Mouse (Mus musculus) thymus, postnatal 14 days (tissue): ENCODE measurements around the gene Mark3.

Experiments
- DNase-seq: peaks from one replicate; pipeline ENCODE4 v3.0.0; 2021

Gene Mark3

GRCm38 (mm10) chr12:111703301-111703700 lies 129.0 kb downstream of the Mark3 start:
- no peak for DNase-seq

DNA sequence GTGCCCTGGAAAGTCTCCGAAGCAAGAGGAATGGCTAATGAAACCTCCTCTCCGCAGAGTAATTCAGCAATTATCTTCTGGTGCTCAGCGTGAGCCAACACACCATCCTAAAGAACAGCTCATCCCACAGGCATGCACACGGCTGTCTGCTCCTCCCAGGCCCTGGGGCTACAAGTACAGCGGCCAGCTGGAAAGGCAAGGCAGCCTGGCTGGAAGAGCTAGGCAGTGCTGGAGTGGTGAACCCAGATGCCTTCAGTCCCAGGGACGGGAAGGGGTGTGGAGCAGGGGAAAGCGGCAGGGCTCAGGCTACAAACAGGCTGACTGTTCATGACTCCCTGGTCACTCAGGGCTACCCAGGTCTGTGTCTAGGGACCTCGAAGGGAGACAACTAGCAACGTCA lies 130.3 kb downstream of the Mark3 start:
- DNase-seq = no peak

DNA sequence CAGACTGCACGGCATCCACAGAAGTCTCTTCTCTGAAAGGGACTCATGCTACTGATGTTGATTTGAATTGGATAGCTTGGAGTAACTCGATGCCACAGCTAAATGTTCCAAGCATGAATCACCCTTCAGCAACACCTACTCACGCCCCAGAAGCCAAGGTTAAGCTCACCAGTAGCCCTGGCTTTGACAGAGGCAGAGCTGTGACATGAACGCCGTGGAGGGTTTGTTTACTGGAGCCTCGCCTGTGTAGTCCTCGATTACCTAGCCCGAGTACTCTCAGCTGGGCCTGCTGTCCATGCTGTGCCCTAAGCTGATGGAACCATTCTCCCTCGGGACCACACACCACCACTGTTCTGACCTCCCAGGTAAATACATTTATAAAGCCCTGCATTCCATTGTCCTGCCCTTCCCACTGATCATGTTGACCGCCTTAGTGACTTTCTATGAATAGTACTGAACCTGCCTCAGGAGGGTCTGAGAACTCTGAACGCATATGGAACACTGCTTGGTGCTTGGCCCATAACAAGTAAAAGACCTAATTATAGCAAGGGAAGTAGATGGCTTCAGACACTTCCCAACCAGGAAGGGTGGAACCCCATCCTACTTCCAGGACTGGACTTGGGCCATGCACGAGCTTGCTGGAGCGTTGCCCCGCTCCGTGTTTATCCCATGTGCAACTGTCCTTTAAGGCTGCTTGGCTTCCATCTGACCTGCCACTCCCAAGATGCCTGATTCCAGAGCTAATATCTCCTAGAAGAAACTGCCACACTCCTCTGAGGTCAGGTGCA lies 131.1 kb downstream of the Mark3 start:
- DNase-seq = no peak
